ENCODE assay signal across 8 mouse cellular contexts in genomic region chr9:121642401-121643181, GRCm38 (mm10). TPM values are rescaled to one million over a fixed set of nuclear protein-coding genes. Genes with fewer than 3 reads are reported as not detected.
DNase-seq lines count a peak whose midpoint lies in the region; ATAC-seq and TF ChIP-seq lines count a peak whose summit lies in the region.

TSS of gene Vipr1 (plus strand) at chr9:121642716.

- no peaks in the 10 kb centered on the region for H3K9me3 ChIP-seq in erythroblast, embryonic 14.5 days (ENCODE audit: control insufficient read depth, low read length)
- no peaks in the 10 kb centered on the region for H3K9me3 ChIP-seq in heart, embryonic 13.5 days
- no peaks in the 10 kb centered on the region for H3K9me3 ChIP-seq in kidney, postnatal 0 days (replicated peaks; ENCODE audit: low read length)
- H3K9me3 ChIP-seq in midbrain, postnatal 0 days (ENCODE audit: low read length): no peaks in the 10 kb centered on the region

- H3K4me3 ChIP-seq in erythroblast, embryonic 14.5 days (replicated peaks): peak within 1 kb of the TSS; percentile 28
- H3K4me3 ChIP-seq in heart, embryonic 13.5 days: peak within 1 kb of the TSS; percentile 59
- H3K4me3 ChIP-seq in kidney, postnatal 0 days (replicated peaks; ENCODE audit: low read depth, low read length): peak within 1 kb of the TSS; percentile 38
- H3K4me3 ChIP-seq in liver, adult 2 months (ENCODE audit: insufficient read depth, low read depth, low read length): peak within 1 kb of the TSS; percentile 70
- H3K4me3 ChIP-seq in midbrain, postnatal 0 days (ENCODE audit: low read depth, low read length): peak within 1 kb of the TSS; percentile 49

- no peak for ATAC-seq in erythroblast, adult 5-6 weeks (replicated peaks; ENCODE audit: low FRiP score, poor library complexity, severe bottlenecking)
- no peak for ATAC-seq in heart, embryonic 13.5 days (ENCODE audit: extremely low read depth, insufficient number of reproducible peaks, low FRiP score, low TSS enrichment)
- peak; percentile 69 for ATAC-seq in kidney, postnatal 0 days (replicated peaks; ENCODE audit: low FRiP score, low read depth)
- ATAC-seq in midbrain, postnatal 0 days (ENCODE audit: low FRiP score): peak; percentile 75

- peak; percentile 78 for DNase-seq in embryo, embryonic 10.5 days (ENCODE audit: low spot score)
- DNase-seq in kidney, postnatal 0 days (ENCODE audit: low spot score): peak; percentile 50
- no peak for DNase-seq in liver, adult 2 months (ENCODE audit: extremely low read depth, low read depth, low spot score)
- DNase-seq in midbrain, postnatal 0 days (ENCODE audit: low spot score): peak; percentile 66
- peak; percentile 46 to 59 for DNase-seq in spleen, postnatal 14 days (ENCODE audit: low spot score in 2 of 2)

- H3K36me3 ChIP-seq in erythroblast, embryonic 14.5 days (ENCODE audit: control insufficient read depth): no peaks in the 10 kb centered on the region
- no peaks in the 10 kb centered on the region for H3K36me3 ChIP-seq in heart, embryonic 13.5 days
- H3K36me3 ChIP-seq in kidney, postnatal 0 days (ENCODE audit: insufficient read depth, low read length): no peaks in the 10 kb centered on the region
- H3K36me3 ChIP-seq in liver, adult 2 months (ENCODE audit: control insufficient read depth, insufficient read depth, low read length): no peaks in the 10 kb centered on the region
- no peaks in the 10 kb centered on the region for H3K36me3 ChIP-seq in midbrain, postnatal 0 days (ENCODE audit: insufficient read depth, low read length)

- H3K9ac ChIP-seq in heart, embryonic 13.5 days: peak within 1 kb of the TSS; percentile 77
- peak within 1 kb of the TSS; percentile 28 for H3K9ac ChIP-seq in kidney, postnatal 0 days (ENCODE audit: low read depth, low read length)
- H3K9ac ChIP-seq in liver, adult 2 months (ENCODE audit: low read depth, low read length): peak within 1 kb of the TSS; percentile 69
- peak within 1 kb of the TSS; percentile 50 for H3K9ac ChIP-seq in midbrain, postnatal 0 days (replicated peaks; ENCODE audit: low read length, poor library complexity, severe bottlenecking)

- no peak for TF ChIP-seq POLR2A in liver, adult 2 months (IDR thresholded peaks at IDR 0.05; ENCODE audit: extremely low read depth, insufficient read depth, low read length)

- peaks cover 2% of the 10 kb centered on the region; the same call in 1 of the 2 replicates for H3K4me1 ChIP-seq in erythroblast, embryonic 14.5 days (ENCODE audit: control insufficient read depth)
- peaks cover 23% of the 10 kb centered on the region for H3K4me1 ChIP-seq in heart, embryonic 13.5 days
- peaks cover 15% of the 10 kb centered on the region; the same call in 1 of the 2 replicates for H3K4me1 ChIP-seq in kidney, postnatal 0 days (replicated peaks; ENCODE audit: insufficient read depth, low read length)
- H3K4me1 ChIP-seq in liver, adult 2 months (ENCODE audit: control insufficient read depth, insufficient read depth, low read length): no peaks in the 10 kb centered on the region
- peaks cover 7% of the 10 kb centered on the region; the same call in 1 of the 2 replicates for H3K4me1 ChIP-seq in midbrain, postnatal 0 days (ENCODE audit: insufficient read depth, low read length)

- TF ChIP-seq CTCF in kidney, postnatal 0 days (IDR thresholded peaks at IDR 0.05; ENCODE audit: low read depth): peak; percentile 30; the same call in 1 of the 2 replicates
- no peak for TF ChIP-seq CTCF in liver, adult 2 months (IDR thresholded peaks at IDR 0.05; ENCODE audit: low read depth, low read length)
- TF ChIP-seq CTCF in midbrain, postnatal 0 days (IDR thresholded peaks at IDR 0.05): peak; percentile 39; the same call in 1 of the 2 replicates

- peaks cover 50% of the 10 kb centered on the region for H3K27me3 ChIP-seq in erythroblast, embryonic 14.5 days (ENCODE audit: control insufficient read depth)
- peaks cover 96% of the 10 kb centered on the region for H3K27me3 ChIP-seq in heart, embryonic 13.5 days (replicated peaks)
- peaks cover 28% of the 10 kb centered on the region for H3K27me3 ChIP-seq in kidney, postnatal 0 days (ENCODE audit: insufficient read depth, low read length)
- H3K27me3 ChIP-seq in liver, adult 2 months (ENCODE audit: control insufficient read depth, insufficient read depth, low read length): peaks cover 11% of the 10 kb centered on the region
- peaks cover 36% of the 10 kb centered on the region for H3K27me3 ChIP-seq in midbrain, postnatal 0 days (ENCODE audit: insufficient read depth, low read length)

- no peaks in the 10 kb centered on the region for H3K79me2 ChIP-seq in liver, adult 2 months (ENCODE audit: control insufficient read depth, insufficient read depth, low read length)

- no peak within 1 kb of the TSS for H3K27ac ChIP-seq in heart, embryonic 13.5 days (replicated peaks)
- H3K27ac ChIP-seq in kidney, postnatal 0 days: no peak within 1 kb of the TSS
- peak within 1 kb of the TSS; percentile 48; the same call in 1 of the 2 replicates for H3K27ac ChIP-seq in liver, adult 2 months (replicated peaks; ENCODE audit: insufficient read depth, low read depth, low read length)
- no peak within 1 kb of the TSS for H3K27ac ChIP-seq in midbrain, postnatal 0 days (ENCODE audit: low read depth, low read length)

- under 1% methylated on average over 61 of the region's 79 CpGs for WGBS in heart, embryonic 13.5 days
- WGBS in kidney, postnatal 0 days: under 1% methylated on average over 76 of the region's 79 CpGs
- 2% methylated on average over 79 of the region's 79 CpGs for WGBS in liver, adult 2 months
- WGBS in midbrain, postnatal 0 days: under 1% methylated on average over 58 of the region's 79 CpGs

- peak within 1 kb of the TSS; percentile 95 for H3K4me2 ChIP-seq in heart, embryonic 13.5 days
- H3K4me2 ChIP-seq in kidney, postnatal 0 days (ENCODE audit: low read length): peak within 1 kb of the TSS; percentile 89
- peak within 1 kb of the TSS; percentile 68 for H3K4me2 ChIP-seq in midbrain, postnatal 0 days (ENCODE audit: low read depth, low read length, poor library complexity, severe bottlenecking)

RNA-seq across cellular contexts. Expression of gene Vipr1, which starts in this region (rescaled TPM):
- polyA plus RNA-seq in erythroblast, embryonic 14.5 days (2012): not detected in 2 replicates
- 0.21 TPM in 1 of 2 replicates, not detected in the other for total RNA-seq in erythroblast, adult 5-6 weeks (2015; ENCODE audit: low replicate concordance)
- 0.14 and 0.43 TPM in 2 replicates for total RNA-seq in erythroblast, adult 5-6 weeks (2017; ENCODE audit: low replicate concordance)
- 0.10 and 0.33 TPM in 2 replicates for polyA plus RNA-seq in heart, embryonic 13.5 days (2015; fragmentation: Nextera tagmentation; extraction: Ambion mirVana)
- 0.13 and 0.17 TPM in 2 replicates for polyA plus RNA-seq in kidney, postnatal 0 days (2015; fragmentation: Nextera tagmentation; extraction: Ambion mirVana)
- total RNA-seq in liver, adult 2 months (2014; rRNA removed): 22.2 and 25.4 TPM in 2 replicates
- 16.7 and 16.9 TPM in 2 replicates for polyA plus RNA-seq in liver, adult 2 months (2012; rRNA removed)
- total RNA-seq in midbrain, postnatal 0 days (2014; rRNA removed): 0.05 and 0.82 TPM in 2 replicates
- polyA plus RNA-seq in midbrain, postnatal 0 days (2015; fragmentation: Nextera tagmentation; extraction: Ambion mirVana): 0.26 and 0.36 TPM in 2 replicates

Comparison
In these comparisons a context has a peak if more than half of its experiments do, and no peak if none do; other contexts are left out.
1. RNA of gene Vipr1 (total RNA-seq): 22.2 to 25.4 TPM in liver, adult 2 months; 0.05 to 0.82 TPM in midbrain, postnatal 0 days and 0.14 to 0.43 TPM in erythroblast, adult 5-6 weeks; every median in the first group is over 10 times any median in the second.
2. RNA of gene Vipr1 (polyA plus RNA-seq): 16.7 to 16.9 TPM in liver, adult 2 months; 0.10 to 0.33 TPM in heart, embryonic 13.5 days, 0.26 to 0.36 TPM in midbrain, postnatal 0 days, 0.13 to 0.17 TPM in kidney, postnatal 0 days and not detected in erythroblast, embryonic 14.5 days; every median in the first group is over 10 times any median in the second.
3. Peak in DNase-seq, ATAC-seq, H3K4me3 ChIP-seq, H3K9ac ChIP-seq and H3K4me2 ChIP-seq in kidney, postnatal 0 days; RNA of the gene not detected or under 1 TPM.
4. Peak in DNase-seq, ATAC-seq, H3K4me3 ChIP-seq, H3K9ac ChIP-seq and H3K4me2 ChIP-seq in midbrain, postnatal 0 days; RNA of the gene not detected or under 1 TPM.
5. Peak in every context shown above with its lines, with median percentiles within 50 percentile points of each other: H3K4me3 ChIP-seq, H3K4me2 ChIP-seq and H3K9ac ChIP-seq.